In genomic region chr8:125533709-125534108, GRCm38 (mm10) we compare ENCODE assay signal across 12 mouse cellular contexts. TPM values are rescaled to one million over a fixed set of nuclear protein-coding genes. Genes with fewer than 3 reads are reported as not detected.
DNase-seq lines count a peak whose midpoint lies in the region; ATAC-seq lines count a peak whose summit lies in the region.
"Had no signal": no experiment of that assay in that cellular context is flagged by ENCODE, and none has a peak within 500 bp of the region (broad histone marks: within the 10 kb centered on the region; RNA-seq: fewer than 3 reads in every experiment).

No protein-coding gene starts in this region.

- peak; percentile 44 for ATAC-seq in forebrain, embryonic 13.5 days
- no peak for ATAC-seq in forebrain, embryonic 12.5 days (ENCODE audit: low FRiP score)
- ATAC-seq in lung, embryonic 16.5 days (ENCODE audit: low read depth): 0 out of 2 replicates have a peak, but pooled peaks have one; percentile 15
- no peak; the same call in 1 of the 2 replicates for ATAC-seq in heart, embryonic 11.5 days (replicated peaks; ENCODE audit: insufficient number of reproducible peaks, low FRiP score, low TSS enrichment)
- no peak for ATAC-seq in liver, embryonic 12.5 days
- ATAC-seq: activated CD4-positive, CD25-positive, alpha-beta regulatory T cell, adult 4 months had no signal

- no peaks in the 10 kb centered on the region for H3K9me3 ChIP-seq in forebrain, embryonic 13.5 days (replicated peaks)
- H3K9me3 ChIP-seq in forebrain, embryonic 12.5 days: no peaks in the 10 kb centered on the region
- no peaks in the 10 kb centered on the region for H3K9me3 ChIP-seq in lung, embryonic 16.5 days (ENCODE audit: control insufficient read depth, low read length)
- no peaks in the 10 kb centered on the region for H3K9me3 ChIP-seq in heart, embryonic 11.5 days (replicated peaks; ENCODE audit: control insufficient read depth, low read length)
- H3K9me3 ChIP-seq in liver, embryonic 12.5 days (replicated peaks): no peaks in the 10 kb centered on the region
- H3K9me3 ChIP-seq: hindbrain, embryonic 13.5 days; limb, embryonic 12.5 days had no signal

- no peak for DNase-seq in lung, postnatal 36 days
- DNase-seq in layer of hippocampus, postnatal 10 days (ENCODE audit: low spot score in 2 of 2): peak; percentile 38 to 46
- DNase-seq in spleen, postnatal 36 days (ENCODE audit: low spot score in 2 of 2): no peak
- DNase-seq: thymus, postnatal 14 days had no signal

- no peak overlapping the region for H3K9ac ChIP-seq in forebrain, embryonic 13.5 days
- H3K9ac ChIP-seq in forebrain, embryonic 12.5 days: no peak overlapping the region
- no peak overlapping the region for H3K9ac ChIP-seq in lung, embryonic 16.5 days (ENCODE audit: low read length)
- no peak overlapping the region for H3K9ac ChIP-seq in heart, embryonic 11.5 days (ENCODE audit: low read depth, low read length)
- no peak overlapping the region for H3K9ac ChIP-seq in liver, embryonic 12.5 days
- H3K9ac ChIP-seq: limb, embryonic 12.5 days had no signal

- H3K36me3 ChIP-seq in forebrain, embryonic 13.5 days (ENCODE audit: poor library complexity, severe bottlenecking): peaks cover 17% of the 10 kb centered on the region
- H3K36me3 ChIP-seq in forebrain, embryonic 12.5 days (replicated peaks): peaks cover 17% of the 10 kb centered on the region
- no peaks in the 10 kb centered on the region for H3K36me3 ChIP-seq in lung, embryonic 16.5 days (ENCODE audit: control insufficient read depth, insufficient read depth, low read length)
- H3K36me3 ChIP-seq in heart, embryonic 11.5 days (ENCODE audit: control insufficient read depth, insufficient read depth, low read length): peaks cover 4% of the 10 kb centered on the region; the same call in 1 of the 2 replicates
- H3K36me3 ChIP-seq in liver, embryonic 12.5 days: 0 out of 2 replicates have a peak, but pooled peaks cover 4% of the 10 kb centered on the region

- H3K4me1 ChIP-seq in forebrain, embryonic 13.5 days: peaks cover 66% of the 10 kb centered on the region
- peaks cover 61% of the 10 kb centered on the region for H3K4me1 ChIP-seq in forebrain, embryonic 12.5 days
- H3K4me1 ChIP-seq in lung, embryonic 16.5 days (replicated peaks; ENCODE audit: control insufficient read depth, insufficient read depth, low read length): peaks cover 38% of the 10 kb centered on the region
- H3K4me1 ChIP-seq in heart, embryonic 11.5 days (ENCODE audit: control insufficient read depth, insufficient read depth, low read length): peaks cover 72% of the 10 kb centered on the region
- H3K4me1 ChIP-seq in liver, embryonic 12.5 days: peaks cover 29% of the 10 kb centered on the region

- 0 out of 2 replicates have a peak, but pooled peaks cover 3% of the 10 kb centered on the region for H3K27me3 ChIP-seq in forebrain, embryonic 13.5 days
- H3K27me3 ChIP-seq in forebrain, embryonic 12.5 days: no peaks in the 10 kb centered on the region
- no peaks in the 10 kb centered on the region for H3K27me3 ChIP-seq in lung, embryonic 16.5 days (ENCODE audit: control insufficient read depth, insufficient read depth, low read depth, low read length)
- H3K27me3 ChIP-seq in heart, embryonic 11.5 days (ENCODE audit: control insufficient read depth, insufficient read depth, low read length): no peaks in the 10 kb centered on the region
- H3K27me3 ChIP-seq in liver, embryonic 12.5 days (replicated peaks): no peaks in the 10 kb centered on the region
- H3K27me3 ChIP-seq: limb, embryonic 12.5 days had no signal

- 51% methylated on average over 7 of the region's 7 CpGs for WGBS in forebrain, embryonic 13.5 days
- WGBS in forebrain, embryonic 12.5 days: 65% methylated on average over 7 of the region's 7 CpGs
- 40% methylated on average over 7 of the region's 7 CpGs for WGBS in lung, embryonic 16.5 days
- 32% methylated on average over 7 of the region's 7 CpGs for WGBS in heart, embryonic 11.5 days (ENCODE audit: insufficient replicate concordance)
- WGBS in liver, embryonic 12.5 days (ENCODE audit: insufficient replicate concordance): 40% methylated on average over 7 of the region's 7 CpGs

- H3K27ac ChIP-seq in forebrain, embryonic 13.5 days: no peak overlapping the region; the same call in 1 of the 2 replicates
- no peak overlapping the region for H3K27ac ChIP-seq in forebrain, embryonic 12.5 days
- H3K27ac ChIP-seq in lung, embryonic 16.5 days (ENCODE audit: low read length): no peak overlapping the region
- peak overlapping the region; percentile 69 for H3K27ac ChIP-seq in heart, embryonic 11.5 days (ENCODE audit: low read depth, low read length)
- no peak overlapping the region for H3K27ac ChIP-seq in liver, embryonic 12.5 days
- H3K27ac ChIP-seq: hindbrain, embryonic 13.5 days; limb, embryonic 12.5 days had no signal

- H3K4me3 ChIP-seq in forebrain, embryonic 13.5 days: no peak overlapping the region
- H3K4me3 ChIP-seq in forebrain, embryonic 12.5 days (replicated peaks): no peak overlapping the region
- H3K4me3 ChIP-seq in lung, embryonic 16.5 days (ENCODE audit: low read length): no peak overlapping the region
- H3K4me3 ChIP-seq in heart, embryonic 11.5 days (ENCODE audit: low read depth, low read length): no peak overlapping the region
- H3K4me3 ChIP-seq in liver, embryonic 12.5 days: no peak overlapping the region
- H3K4me3 ChIP-seq: hindbrain, embryonic 13.5 days; limb, embryonic 12.5 days had no signal

- no peak overlapping the region for H3K4me2 ChIP-seq in forebrain, embryonic 13.5 days
- no peak overlapping the region for H3K4me2 ChIP-seq in forebrain, embryonic 12.5 days
- H3K4me2 ChIP-seq in lung, embryonic 16.5 days (ENCODE audit: low read depth, low read length): no peak overlapping the region
- no peak overlapping the region for H3K4me2 ChIP-seq in heart, embryonic 11.5 days
- H3K4me2 ChIP-seq in liver, embryonic 12.5 days: no peak overlapping the region
- H3K4me2 ChIP-seq: hindbrain, embryonic 13.5 days; limb, embryonic 12.5 days had no signal

RNA-seq across cellular contexts. Expression of gene Sipa1l2, which starts 35.9 kb away (rescaled TPM):
- polyA plus RNA-seq in forebrain, embryonic 13.5 days (2015; fragmentation: Nextera tagmentation; extraction: Ambion mirVana): 26.7 and 27.2 TPM in 2 replicates
- polyA plus RNA-seq in forebrain, embryonic 12.5 days (2016; fragmentation: Nextera tagmentation; extraction: Ambion mirVana): 33.2 and 37.2 TPM in 2 replicates
- polyA plus RNA-seq in lung, embryonic 16.5 days (2015; fragmentation: Nextera tagmentation; extraction: Ambion mirVana): 13.3 and 14.2 TPM in 2 replicates
- 16.8 and 19.4 TPM in 2 replicates for polyA plus RNA-seq in heart, embryonic 11.5 days (2014; fragmentation: Nextera tagmentation; extraction: Ambion mirVana)
- total RNA-seq in layer of hippocampus, postnatal 10 days (2021): 10 to 100 TPM; 29.9 to 31.2 TPM
- polyA plus RNA-seq in liver, embryonic 12.5 days (2016; fragmentation: Nextera tagmentation; extraction: Ambion mirVana): 1.9 and 2.3 TPM in 2 replicates

Comparison
In these comparisons a context has a peak if more than half of its experiments do, and no peak if none do; other contexts are left out.
1. ATAC-seq: peak in forebrain, embryonic 13.5 days (single experiment) and lung, embryonic 16.5 days (single experiment); none in forebrain, embryonic 12.5 days (single experiment), heart, embryonic 11.5 days (single experiment) and liver, embryonic 12.5 days (single experiment).
2. DNase-seq: peak in layer of hippocampus, postnatal 10 days (2 of 2); none in lung, postnatal 36 days (single experiment) and spleen, postnatal 36 days (0 of 2).